In the genomic region with DNA sequence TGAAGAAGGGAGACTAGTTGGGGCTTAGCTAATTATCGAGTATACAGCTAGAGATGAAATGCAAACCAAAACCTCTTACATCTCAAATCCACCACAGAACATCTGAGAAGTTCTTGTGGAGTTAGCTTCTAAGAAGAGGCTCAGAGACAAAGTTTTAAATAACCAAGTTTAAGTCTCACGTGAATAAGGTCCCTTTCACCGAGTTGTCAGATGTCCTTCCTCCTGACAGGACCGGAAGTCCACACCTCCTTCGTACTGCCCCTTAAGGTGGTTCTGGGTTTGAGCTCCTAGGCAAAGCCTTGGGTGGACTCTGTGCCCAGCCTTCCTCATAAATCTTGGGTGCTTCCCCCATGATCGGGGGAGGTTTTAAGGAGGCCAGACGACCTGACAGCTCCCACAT, we compare ENCODE assay signal across 21 mouse cellular contexts.
DNase-seq lines count a peak whose midpoint lies in the region; ATAC-seq and TF ChIP-seq lines count a peak whose summit lies in the region.
"Had no signal": no experiment of that assay in that cellular context is flagged by ENCODE, and none has a peak within 500 bp of the region (broad histone marks: within the 10 kb centered on the region; RNA-seq: fewer than 3 reads in every experiment).

No protein-coding gene starts in this region.

- H3K27me3 ChIP-seq in testis, adult 2 months (ENCODE audit: control insufficient read depth, insufficient read depth, low read length), result no peaks in the 10 kb centered on the region
- no peaks in the 10 kb centered on the region for H3K27me3 ChIP-seq in hindbrain, embryonic 14.5 days (ENCODE audit: control insufficient read depth, insufficient read depth, low read length)
- H3K27me3 ChIP-seq: embryonic facial prominence, embryonic 12.5 days; forebrain, embryonic 13.5 days; forebrain, embryonic 15.5 days had no signal

- H3K9ac ChIP-seq in hindbrain, embryonic 14.5 days, result no peak overlapping the region
- H3K9ac ChIP-seq: embryonic facial prominence, embryonic 12.5 days; forebrain, embryonic 13.5 days; forebrain, embryonic 15.5 days; forebrain, postnatal 0 days had no signal

- no peak overlapping the region for H3K4me2 ChIP-seq in hindbrain, embryonic 14.5 days (replicated peaks)
- H3K4me2 ChIP-seq: embryonic facial prominence, embryonic 12.5 days; forebrain, embryonic 13.5 days; forebrain, embryonic 15.5 days had no signal

- TF ChIP-seq CTCF in testis, adult 2 months (IDR thresholded peaks at IDR 0.05; ENCODE audit: control insufficient read depth, insufficient read depth, insufficient replicate concordance, low read depth, low read length), result no peak

- ATAC-seq in hindbrain, embryonic 14.5 days (ENCODE audit: low FRiP score), result no peak
- ATAC-seq: activated CD4-positive, CD25-positive, alpha-beta regulatory T cell, adult 4 months; forebrain, embryonic 13.5 days; forebrain, embryonic 15.5 days; forebrain, postnatal 0 days; Patski had no signal

- H3K36me3 ChIP-seq in testis, adult 2 months (ENCODE audit: control insufficient read depth, insufficient read depth, low read length), result no peaks in the 10 kb centered on the region
- no peaks in the 10 kb centered on the region for H3K36me3 ChIP-seq in hindbrain, embryonic 14.5 days (replicated peaks; ENCODE audit: control insufficient read depth, insufficient read depth)
- H3K36me3 ChIP-seq: embryonic facial prominence, embryonic 10.5 days; embryonic facial prominence, embryonic 12.5 days; forebrain, embryonic 15.5 days; G1E had no signal

- peak overlapping the region; percentile 71 for H3K4me3 ChIP-seq in testis, adult 2 months (ENCODE audit: control insufficient read depth, low read depth, low read length)
- H3K4me3 ChIP-seq in hindbrain, embryonic 14.5 days (replicated peaks; ENCODE audit: low read length), result no peak overlapping the region
- H3K4me3 ChIP-seq: embryonic facial prominence, embryonic 10.5 days; embryonic facial prominence, embryonic 12.5 days; forebrain, embryonic 13.5 days; forebrain, embryonic 15.5 days had no signal

- WGBS in hindbrain, embryonic 14.5 days, result 91% methylated on average over 7 of the region's 7 CpGs

- H3K27ac ChIP-seq in testis, adult 2 months (ENCODE audit: control insufficient read depth, insufficient read depth, low read depth, low read length), result peak overlapping the region; percentile 99
- no peak overlapping the region for H3K27ac ChIP-seq in hindbrain, embryonic 14.5 days
- H3K27ac ChIP-seq: embryonic facial prominence, embryonic 10.5 days; embryonic facial prominence, embryonic 12.5 days; forebrain, embryonic 13.5 days; forebrain, embryonic 15.5 days had no signal

- H3K4me1 ChIP-seq in testis, adult 2 months (ENCODE audit: control insufficient read depth, insufficient read depth, low read length), result peaks cover 2% of the 10 kb centered on the region
- no peaks in the 10 kb centered on the region; the same call in 1 of the 2 replicates for H3K4me1 ChIP-seq in hindbrain, embryonic 14.5 days (replicated peaks; ENCODE audit: control insufficient read depth, insufficient read depth, low read length)
- H3K4me1 ChIP-seq: embryonic facial prominence, embryonic 10.5 days; embryonic facial prominence, embryonic 12.5 days; forebrain, embryonic 13.5 days; forebrain, embryonic 15.5 days had no signal

- peak; percentile 82 for DNase-seq in heart, adult 11 months
- no peak for DNase-seq in heart, postnatal 10 days
- DNase-seq in testis, postnatal 14 days (ENCODE audit: low spot score), result no peak
- no peak for DNase-seq in hindbrain, embryonic 14.5 days (ENCODE audit: low spot score)
- DNase-seq: adrenal gland, adult 8-10 months; adrenal gland, postnatal 14 days; adrenal gland, postnatal 36 days; cerebellum, adult 11-12 months; cerebellum, adult 2 months; cerebellum, adult 9-10 months; cerebellum, postnatal 10 days; cerebellum, postnatal 25 days; forebrain, postnatal 0 days had no signal

- intact Hi-C loops in heart, postnatal 10 days (cut with DNase I), result no loop called here

- H3K9me3 ChIP-seq in hindbrain, embryonic 14.5 days (ENCODE audit: control insufficient read depth, low read length), result no peaks in the 10 kb centered on the region
- H3K9me3 ChIP-seq: embryonic facial prominence, embryonic 10.5 days; embryonic facial prominence, embryonic 12.5 days; forebrain, embryonic 13.5 days; forebrain, embryonic 15.5 days had no signal

- TF ChIP-seq POLR2A in testis, adult 2 months (IDR thresholded peaks at IDR 0.05; ENCODE audit: control insufficient read depth, low read depth, low read length), result peak; percentile 36; the same call in 1 of the 2 replicates
